Mouse (Mus musculus): ENCODE measurements around the gene Gm3147. TPM values are rescaled to one million over a fixed set of nuclear protein-coding genes. Genes with fewer than 3 reads are reported as not detected.
"Not testable (repeated sequence)": the region's sequence is repeated elsewhere in the genome, so short reads cannot be mapped to it uniquely, and the experiment has no call there.

The Gm3147 gene
- polyA plus RNA-seq (2015; fragmentation: Nextera tagmentation; extraction: Ambion mirVana) = not detected in 2 replicates

DNA sequence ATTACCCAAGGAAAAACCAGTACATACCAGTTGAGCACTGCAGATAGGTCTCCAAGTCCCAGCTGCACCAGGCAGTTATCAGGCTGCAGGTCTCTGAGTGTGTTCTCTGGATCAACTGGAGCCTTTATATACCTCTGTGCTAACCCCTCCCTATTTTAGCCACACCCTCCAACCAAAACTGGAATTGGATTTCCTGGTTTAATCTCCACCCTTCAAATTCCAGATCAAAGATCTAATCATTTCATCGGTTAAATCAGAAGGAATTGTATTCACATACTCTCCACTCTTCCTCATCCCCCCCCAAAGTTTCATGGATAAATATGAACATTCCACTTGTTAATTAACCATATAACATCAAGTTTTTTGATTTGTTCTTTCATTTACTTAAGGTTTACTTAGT lies at the start of gene Gm3147:
Gene Gm3147, minus strand, starts transcription at position 101 of the 400 bp plus-strand sequence.
- ATAC-seq (ENCODE audit: low FRiP score, low read depth); H3K9ac ChIP-seq: not testable (repeated sequence)
- no CpG with 5 or more reads among the region's 1 CpGs for WGBS

DNA sequence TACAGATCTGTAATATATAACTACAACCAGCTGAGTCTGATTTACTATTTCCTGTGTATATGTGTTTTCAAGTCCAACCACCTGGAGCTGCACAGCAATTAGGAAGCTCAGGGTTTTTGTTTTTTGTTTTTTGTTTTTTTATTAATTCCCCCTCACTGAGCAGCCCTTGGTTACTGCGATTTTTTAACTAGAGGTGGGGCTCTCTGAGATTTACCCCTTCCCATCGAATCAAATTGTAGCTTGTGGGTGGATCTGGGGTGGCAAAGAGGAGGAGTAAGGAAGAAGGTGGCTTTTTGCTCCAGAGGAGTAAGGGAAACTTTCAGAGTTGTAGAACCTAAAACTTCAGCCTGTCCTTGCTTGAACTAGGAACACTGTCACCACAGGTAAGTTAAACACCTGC lies 31.9 kb upstream of the Gm3147 start, which contains the start of gene Gm6205:
Gene Gm6205, plus strand, starts transcription at position 301 of the 400 bp plus-strand sequence.
- WGBS = no CpG with 5 or more reads among the region's 2 CpGs
- not testable (repeated sequence) for H3K9ac ChIP-seq

More for the DNA sequence above, at the start of gene Gm3147:
- H3K9me3 ChIP-seq; H3K36me3 ChIP-seq; H3K4me3 ChIP-seq; H3K4me1 ChIP-seq; H3K4me2 ChIP-seq (replicated peaks); H3K27ac ChIP-seq; H3K27me3 ChIP-seq: not testable (repeated sequence)

DNA sequence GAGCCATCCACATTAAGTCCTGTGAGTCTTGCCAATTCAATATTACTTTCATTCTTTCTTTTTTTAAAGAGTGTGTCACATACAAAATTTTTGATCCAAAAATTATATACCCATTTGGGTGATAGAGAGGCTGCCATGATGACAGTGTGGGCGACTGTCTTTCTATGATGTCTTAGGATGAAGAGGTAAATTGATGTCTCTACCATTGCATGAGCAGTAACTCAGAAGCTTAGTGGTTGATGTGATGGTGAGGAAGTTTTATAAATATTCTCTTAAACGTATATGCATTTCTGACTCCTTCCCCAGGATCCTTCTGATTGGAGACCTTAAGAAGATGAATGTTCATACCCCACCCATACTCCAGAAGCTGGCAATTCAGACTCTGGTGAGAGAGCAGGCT lies 7.5 kb upstream of the Gm3147 start, which contains the start of gene Gm6509:
Gene Gm6509, plus strand, starts transcription at position 301 of the 400 bp plus-strand sequence.
- H3K4me1 ChIP-seq; ATAC-seq (ENCODE audit: low FRiP score, low read depth); H3K4me3 ChIP-seq; H3K4me2 ChIP-seq (replicated peaks); H3K36me3 ChIP-seq; H3K9ac ChIP-seq; H3K27ac ChIP-seq; H3K27me3 ChIP-seq; H3K9me3 ChIP-seq: not testable (repeated sequence)
- WGBS = 100% methylated on average over 1 of the region's 2 CpGs

More for the DNA sequence above, 31.9 kb upstream of the Gm3147 start, which contains the start of gene Gm6205:
- H3K4me2 ChIP-seq (replicated peaks); H3K9me3 ChIP-seq; H3K36me3 ChIP-seq; H3K4me3 ChIP-seq; H3K4me1 ChIP-seq; ATAC-seq (ENCODE audit: low FRiP score, low read depth); H3K27me3 ChIP-seq; H3K27ac ChIP-seq: not testable (repeated sequence)

Other genes with a start within 250 kb of the Gm3147 start
- gene Gm7682, start 170.6 kb downstream of the Gm3147 start, polyA plus RNA-seq (2015; fragmentation: Nextera tagmentation; extraction: Ambion mirVana) = not detected in 2 replicates
- not detected in 2 replicates for gene Gm3139, start 90.1 kb downstream of the Gm3147 start, polyA plus RNA-seq (2015; fragmentation: Nextera tagmentation; extraction: Ambion mirVana)
- not detected in 2 replicates for gene Gm6509, start 7.6 kb upstream of the Gm3147 start, polyA plus RNA-seq (2015; fragmentation: Nextera tagmentation; extraction: Ambion mirVana)
- not detected in 2 replicates for gene Gm6205, start 32.0 kb upstream of the Gm3147 start, polyA plus RNA-seq (2015; fragmentation: Nextera tagmentation; extraction: Ambion mirVana)
- not detected in 2 replicates for gene Gm3183, start 249.1 kb upstream of the Gm3147 start, polyA plus RNA-seq (2015; fragmentation: Nextera tagmentation; extraction: Ambion mirVana)